Mouse (Mus musculus): ENCODE data around the gene Kcnk18.

Gene Kcnk18

DNA sequence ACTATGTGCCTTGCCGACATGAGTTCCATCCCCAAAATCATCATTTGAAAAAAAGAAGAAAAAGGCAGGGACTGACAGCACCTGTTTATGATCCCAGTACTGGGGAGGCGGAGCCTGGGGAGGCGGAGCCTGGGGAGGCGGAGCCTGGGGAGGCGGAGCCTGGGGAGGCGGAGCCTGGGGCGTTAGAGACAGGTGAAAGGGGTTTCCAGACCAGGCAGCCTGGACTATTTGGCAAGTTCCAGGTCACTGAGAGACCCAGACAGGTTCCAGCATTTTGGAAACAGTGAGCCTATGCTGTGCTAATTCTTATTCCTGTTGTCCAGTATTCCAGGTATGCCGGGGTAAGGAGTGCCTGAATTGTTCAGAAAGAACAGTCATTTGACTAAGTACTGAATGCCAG lies at the start of gene Kcnk18:
TSS of gene Kcnk18 (plus strand) at position 224 of the 400 bp plus-strand sequence.
- DNase-seq (ENCODE audit: low read depth, low spot score), result no peak

DNA sequence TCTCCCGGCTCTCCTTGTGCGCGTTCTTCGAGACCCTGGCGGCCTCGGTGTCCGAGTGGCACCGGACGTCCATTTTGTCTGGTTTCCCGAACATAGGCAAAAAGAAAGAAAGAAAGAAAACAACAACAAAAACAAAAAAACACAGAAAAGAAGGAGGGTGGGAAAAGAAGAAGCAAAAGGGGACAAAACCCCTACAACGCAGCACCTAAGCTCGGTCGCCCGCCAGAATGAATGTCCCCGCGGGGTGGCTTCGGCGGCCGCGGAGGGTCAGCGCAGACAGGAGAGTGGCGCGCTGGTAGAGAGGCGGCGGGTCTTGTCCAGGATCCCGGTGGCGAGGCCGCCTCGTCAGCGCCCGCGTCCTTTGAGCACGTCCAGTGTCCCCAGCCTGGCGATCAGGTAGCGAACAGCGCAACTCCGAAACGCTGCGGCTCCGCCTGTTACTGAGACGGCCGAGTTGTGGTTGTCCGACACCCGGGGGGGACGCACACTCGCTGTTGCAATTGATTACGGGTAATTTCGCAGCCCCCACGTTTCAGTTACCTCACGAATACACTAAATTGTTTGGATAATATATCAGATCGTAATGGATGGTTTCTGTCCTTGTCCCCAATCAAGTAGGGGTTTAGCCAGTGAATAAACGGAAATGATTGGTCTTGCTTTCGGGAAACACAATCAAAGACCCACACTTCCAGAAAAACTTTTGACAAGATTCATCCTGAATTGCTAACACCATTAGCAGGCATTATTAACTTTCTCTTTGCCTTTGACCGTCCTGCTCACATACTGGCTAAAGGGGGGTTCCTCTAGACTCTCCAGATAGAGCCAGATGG lies 48.9 kb upstream of the Kcnk18 start, which contains the start of gene Vax1:
TSS of gene Vax1 (minus strand) at position 121 of the 830 bp plus-strand sequence.
- no peak for DNase-seq (ENCODE audit: low read depth, low spot score)

GRCm38 (mm10) chr19:59170766-59171095 lies 48.3 kb upstream of the Kcnk18 start:
- DNase-seq (ENCODE audit: low read depth, low spot score), result no peak

- DNase-seq (ENCODE audit: low read depth, low spot score), result no peak
Measured at GRCm38 (mm10) chr19:59171151-59171870, 47.7 kb upstream of the Kcnk18 start.

DNA sequence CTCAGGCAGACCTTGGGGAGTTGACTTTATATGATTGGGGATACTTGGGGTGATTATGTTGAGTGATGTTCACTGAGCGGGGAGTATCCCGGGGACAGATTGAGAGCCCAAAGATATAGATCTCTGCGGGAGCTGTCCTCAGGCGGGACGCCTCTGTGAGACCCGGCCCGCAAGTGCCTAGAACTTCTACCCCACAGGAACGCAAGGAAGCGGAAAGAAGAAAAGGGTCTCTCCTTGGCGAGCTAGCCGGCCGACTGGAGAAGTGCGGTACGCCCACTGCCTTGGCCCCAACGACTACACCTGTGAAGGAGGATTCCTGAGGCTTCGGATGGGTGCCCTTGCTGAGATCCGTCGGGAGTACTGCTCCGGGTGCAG lies 47.2 kb upstream of the Kcnk18 start:
- DNase-seq (ENCODE audit: low read depth, low spot score), result no peak

DNA sequence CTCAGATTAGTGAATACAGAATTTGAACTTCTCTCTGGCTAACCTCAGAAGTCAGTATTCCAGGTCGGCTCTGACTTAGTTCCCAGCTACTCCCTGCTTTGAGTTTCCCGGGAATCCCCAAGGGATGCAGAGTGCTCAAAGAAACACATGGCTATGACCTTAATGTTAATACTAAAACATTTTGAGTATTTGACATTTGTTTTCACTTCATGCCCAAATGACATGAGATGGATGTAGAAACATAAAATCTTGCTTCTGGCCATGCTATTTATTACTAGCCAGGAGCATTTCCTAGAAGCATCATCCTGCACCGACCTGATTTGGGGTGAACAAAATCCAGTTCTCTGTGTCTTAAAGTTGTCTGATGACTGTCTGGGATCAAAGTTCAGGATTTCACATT lies 46.2 kb upstream of the Kcnk18 start:
- DNase-seq (ENCODE audit: low read depth, low spot score), result no peak

GRCm38 (mm10) chr19:59173341-59174015 lies 45.5 kb upstream of the Kcnk18 start:
- no peak for DNase-seq (ENCODE audit: low read depth, low spot score)

DNA sequence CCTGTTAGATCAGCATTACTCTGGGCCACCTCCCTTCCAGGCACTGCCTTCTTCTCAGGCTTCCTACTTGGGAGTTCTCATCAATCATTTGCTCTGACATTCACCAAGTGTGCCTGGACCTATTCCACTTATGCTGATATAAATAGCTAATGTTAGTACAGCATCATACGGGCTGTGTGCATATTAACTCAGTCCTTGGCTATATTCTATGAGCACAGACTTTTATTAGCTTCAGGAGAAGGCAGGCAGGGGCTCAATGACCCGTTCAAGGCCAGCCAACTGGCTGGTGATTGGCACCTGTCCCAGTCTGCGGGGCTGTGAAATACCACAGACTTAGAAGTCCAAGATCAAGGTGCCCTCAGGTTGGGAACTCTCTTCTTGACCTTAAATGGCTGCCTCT lies 35.0 kb upstream of the Kcnk18 start:
- DNase-seq (ENCODE audit: low read depth, low spot score), result no peak

- no peak for DNase-seq (ENCODE audit: low read depth, low spot score)
Measured at GRCm38 (mm10) chr19:59188981-59189380, 30.0 kb upstream of the Kcnk18 start.

GRCm38 (mm10) chr19:59190431-59191122 lies 28.4 kb upstream of the Kcnk18 start:
- DNase-seq (ENCODE audit: low read depth, low spot score), result no peak

DNA sequence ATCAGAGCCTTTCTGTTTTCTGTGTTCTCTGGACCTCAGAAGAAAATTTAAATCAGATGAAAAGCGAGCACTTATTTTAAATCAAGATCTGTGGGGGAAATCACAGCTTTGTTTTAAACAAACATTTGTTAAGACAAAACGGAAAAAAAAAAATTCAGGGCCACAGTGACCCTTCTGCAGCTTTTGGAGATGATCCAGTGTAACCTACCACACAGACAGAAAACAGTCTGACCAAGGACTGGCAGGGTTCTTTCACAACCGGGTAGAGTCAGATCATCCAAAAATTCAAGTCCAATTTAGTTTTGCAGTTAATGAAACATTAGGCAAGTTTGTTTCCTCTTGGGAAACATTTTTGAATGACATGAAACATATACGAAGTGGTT lies 27.9 kb upstream of the Kcnk18 start:
- DNase-seq (ENCODE audit: low read depth, low spot score), result no peak

DNA sequence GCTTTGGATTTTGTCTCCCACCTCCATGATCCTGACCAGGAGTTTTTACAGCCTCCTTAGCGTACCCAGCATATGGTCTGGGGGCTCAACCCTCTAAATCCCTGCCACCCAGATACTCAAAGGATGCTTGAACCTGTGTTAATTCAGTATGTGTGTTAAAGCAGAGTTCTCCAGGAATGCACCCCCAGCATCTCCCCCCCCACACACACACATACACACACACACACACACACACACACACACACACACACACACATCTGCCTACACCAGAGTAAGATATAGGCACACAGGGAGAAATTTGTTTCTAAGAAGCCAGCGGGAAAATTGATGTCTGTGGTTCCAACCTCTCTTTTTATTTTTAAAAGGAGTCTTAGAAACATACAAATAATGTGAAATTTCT lies 26.5 kb upstream of the Kcnk18 start:
- no peak for DNase-seq (ENCODE audit: low read depth, low spot score)

- DNase-seq (ENCODE audit: low read depth, low spot score), result no peak
Measured at GRCm38 (mm10) chr19:59193456-59193855, 25.6 kb upstream of the Kcnk18 start.

DNA sequence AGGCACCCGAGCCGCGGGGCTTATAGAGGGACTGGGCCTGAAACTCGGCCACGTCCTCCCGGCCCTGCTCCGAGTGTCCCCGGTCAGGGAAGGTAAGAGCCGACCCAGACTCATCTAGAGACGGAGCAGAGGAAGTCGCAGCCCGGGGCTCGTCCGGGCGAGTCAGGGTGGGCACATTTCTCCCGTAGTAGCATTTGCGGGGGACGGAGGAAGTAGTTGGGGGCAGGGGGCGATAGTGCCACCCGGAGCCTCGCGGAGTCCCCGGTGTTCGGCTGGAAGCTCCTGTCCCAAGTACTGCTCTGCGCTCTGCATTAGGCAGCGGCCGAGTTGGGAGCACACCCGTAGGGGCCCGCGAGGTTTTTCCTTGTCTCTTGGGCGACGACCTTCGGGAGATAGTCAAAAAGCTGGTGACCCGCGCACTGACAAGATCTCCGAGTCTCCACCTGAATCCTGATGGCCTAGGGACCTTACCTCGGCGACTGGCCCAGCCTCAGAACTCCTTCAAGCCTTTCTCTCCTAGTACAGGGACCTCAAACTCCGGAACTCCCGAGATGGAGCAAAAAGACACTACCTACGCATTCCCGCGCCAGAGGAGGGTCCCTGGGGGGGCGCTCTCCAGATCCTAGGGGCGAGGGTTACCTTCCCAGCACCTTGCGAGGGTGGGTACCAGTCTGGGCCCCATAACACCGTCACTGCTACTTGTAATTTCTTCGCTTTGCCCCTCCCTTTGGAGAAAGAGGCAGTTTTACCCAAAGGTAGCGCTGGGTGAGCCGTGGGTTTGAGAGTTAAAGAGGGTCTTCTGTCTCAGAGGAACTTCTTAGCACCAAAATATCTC lies 24.8 kb upstream of the Kcnk18 start:
- DNase-seq (ENCODE audit: low read depth, low spot score), result no peak

- DNase-seq (ENCODE audit: low read depth, low spot score), result no peak
Measured at GRCm38 (mm10) chr19:59195181-59195770, 23.7 kb upstream of the Kcnk18 start.

GRCm38 (mm10) chr19:59196111-59196666 lies 22.8 kb upstream of the Kcnk18 start:
- DNase-seq (ENCODE audit: low read depth, low spot score), result peak; percentile 23

DNA sequence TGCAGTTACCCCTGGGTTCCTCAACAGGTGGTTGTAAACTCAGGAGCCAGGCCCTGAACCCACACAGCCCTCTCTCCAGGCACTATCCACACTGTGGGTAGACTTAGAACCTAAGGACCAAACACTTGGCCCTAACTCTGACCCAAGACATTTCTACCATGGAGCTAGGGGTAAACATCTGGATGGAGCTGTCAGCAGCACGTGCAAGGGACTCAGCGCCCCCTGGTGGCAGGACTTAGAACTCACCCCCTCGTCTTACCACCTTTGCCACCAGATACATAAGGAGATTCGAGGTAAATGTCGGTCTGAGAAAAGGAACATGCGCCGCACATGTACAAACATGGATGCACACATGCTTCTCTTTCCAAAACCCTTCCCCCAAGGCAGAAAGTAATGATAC lies 20.9 kb upstream of the Kcnk18 start:
- DNase-seq (ENCODE audit: low read depth, low spot score), result peak; percentile 64

DNA sequence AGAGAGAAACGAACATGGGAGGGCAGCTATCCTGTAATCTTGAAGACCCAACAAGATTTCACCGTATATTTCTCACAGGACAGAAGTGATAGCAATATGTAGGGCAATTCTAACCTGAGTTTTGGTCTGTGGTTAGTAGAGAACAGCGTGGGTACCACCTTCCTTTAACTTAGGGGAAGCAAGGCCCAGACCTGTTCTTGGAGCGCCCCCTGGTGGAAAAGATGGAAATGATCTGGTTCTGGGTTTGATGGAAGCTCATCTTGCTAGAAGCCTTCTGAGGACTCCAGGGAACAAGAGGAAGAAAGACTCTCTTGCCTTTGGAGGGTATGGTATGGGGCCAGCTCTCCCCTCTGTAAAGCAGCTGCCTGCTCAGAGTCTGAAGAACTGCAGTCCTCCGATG lies 10.5 kb upstream of the Kcnk18 start:
- peak; percentile 83 for DNase-seq (ENCODE audit: low read depth, low spot score)

DNA sequence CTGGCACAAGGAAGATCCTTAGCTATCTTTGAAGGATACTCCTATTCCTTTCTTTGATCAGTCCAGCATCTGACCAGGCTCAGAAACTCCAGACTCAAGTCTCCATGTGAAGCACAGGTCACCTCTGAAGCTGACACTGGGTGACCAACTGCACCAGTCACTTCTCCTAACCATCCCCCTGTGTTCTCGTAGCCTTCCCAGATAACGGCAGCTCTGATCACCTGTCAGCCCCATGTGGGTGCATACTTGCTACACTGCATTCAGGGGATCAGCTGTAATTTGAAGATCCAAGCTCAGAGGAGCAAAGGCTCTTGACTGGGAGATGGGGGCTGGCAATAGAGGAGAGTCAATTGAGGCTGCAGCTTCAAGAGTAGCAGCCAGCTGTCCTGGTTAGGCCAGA lies 10.0 kb upstream of the Kcnk18 start:
- DNase-seq (ENCODE audit: low read depth, low spot score), result no peak

DNA sequence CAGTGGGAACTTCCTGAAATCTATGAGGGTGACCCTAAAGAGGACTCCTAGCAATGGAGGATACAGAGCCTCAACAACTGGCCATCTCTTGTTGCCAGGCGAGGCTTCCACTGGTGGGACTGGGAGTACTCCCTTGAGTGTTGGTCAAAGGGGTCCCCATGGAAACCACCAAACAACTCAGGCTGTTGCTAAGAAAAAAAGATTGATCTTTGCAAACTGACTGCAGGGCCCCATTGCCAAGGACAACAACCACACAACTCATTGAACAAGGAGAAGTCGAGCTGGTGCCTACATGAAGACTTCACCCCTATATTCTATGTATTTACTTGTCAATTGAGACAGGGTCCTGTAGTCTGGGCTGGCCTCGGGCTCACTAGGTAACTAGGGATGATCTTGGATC lies 2.1 kb upstream of the Kcnk18 start:
- DNase-seq (ENCODE audit: low read depth, low spot score), result no peak
